Mouse (Mus musculus) MEL (cell line): Measurements from ENCODE around the gene Galnt13. TPM values are rescaled to one million over a fixed set of nuclear protein-coding genes. Genes with fewer than 3 reads are reported as not detected.

ENCODE experiments used
- DNase-seq: peaks from one replicate; pipeline ENCODE4 v3.0.0; 2011; ENCODE audit warnings: low read depth, low spot score
- H3K27ac ChIP-seq: 2 replicates; pipeline ENCODE4 v1.5.1; 2012; ENCODE audit warnings: low read depth, mild to moderate bottlenecking, control low read depth, low read length, moderate library complexity; ENCODE audit not compliant: control insufficient read depth
- H3K27me3 ChIP-seq, 2 experiments: fragments of 150-350 bp in 1 of 2; sonication (generic) in 1 of 2; 2 replicates each; pipeline ENCODE4 v1.6.1; 2012; ENCODE audit warnings: low read length in 2 of 2, mild to moderate bottlenecking in 2 of 2, improper control_type of control experiment in 1 of 2, moderate library complexity in 1 of 2; ENCODE audit not compliant: insufficient read depth in 2 of 2, control insufficient read depth in 1 of 2
- H3K36me3 ChIP-seq, 2 experiments: 2 replicates each; pipeline ENCODE4 v1.6.1; 2012 to 2014; ENCODE audit warnings: low read length in 2 of 2, improper control_type of control experiment in 1 of 2, inconsistent platforms in 1 of 2, mild to moderate bottlenecking in 1 of 2; ENCODE audit not compliant: insufficient read depth in 2 of 2, control insufficient read depth in 1 of 2
- H3K4me1 ChIP-seq, 2 experiments: fragments of 150-350 bp in 1 of 2; sonication (generic) in 1 of 2; 2 replicates each; pipeline ENCODE4 v1.6.1; 2012; ENCODE audit warnings: low read length in 2 of 2, improper control_type of control experiment in 1 of 2, mild to moderate bottlenecking in 1 of 2; ENCODE audit not compliant: insufficient read depth in 2 of 2, control insufficient read depth in 1 of 2
- H3K4me3 ChIP-seq, 2 experiments: fragments of 150-350 bp in 1 of 2; sonication (generic) in 1 of 2; 2 replicates each; pipeline ENCODE4 v1.5.1; 2012; ENCODE audit warnings: low read depth in 2 of 2, low read length in 2 of 2, mild to moderate bottlenecking in 2 of 2, moderate library complexity in 2 of 2, control low read depth in 1 of 2, improper control_type of control experiment in 1 of 2; ENCODE audit not compliant: control insufficient read depth in 1 of 2, insufficient read depth in 1 of 2
- H3K79me2 ChIP-seq: 2 replicates; pipeline ENCODE4 v1.6.1; 2012; ENCODE audit warnings: mild to moderate bottlenecking, low read length, moderate library complexity; ENCODE audit not compliant: control insufficient read depth, poor library complexity, insufficient read depth
- H3K9ac ChIP-seq: 2 replicates; pipeline ENCODE4 v1.6.1; 2012; ENCODE audit warnings: low read depth, mild to moderate bottlenecking, control low read depth, low read length, moderate library complexity; ENCODE audit not compliant: control insufficient read depth, poor library complexity, severe bottlenecking
- H3K9me3 ChIP-seq: fragments of 150-350 bp; sonication (generic); replicated peaks from 2 replicates; pipeline ENCODE4 v1.6.1; 2012; ENCODE audit warnings: mild to moderate bottlenecking, low read length, improper control_type of control experiment, moderate library complexity; ENCODE audit not compliant: insufficient read depth
- CHD1 ChIP-seq: IDR thresholded peaks from 2 replicates; pipeline ENCODE4 v1.6.1; 2012; ENCODE audit warnings: low read depth, mild to moderate bottlenecking, inconsistent platforms, low read length, improper control_type of control experiment
- CHD2 ChIP-seq: IDR thresholded peaks from 2 replicates; pipeline ENCODE4 v1.6.1; 2011; ENCODE audit warnings: low read length, improper control_type of control experiment
- CTCF ChIP-seq, 3 experiments: IDR thresholded peaks in 2 of 3; conservative IDR thresholded peaks in 1 of 3; 2 replicates each; pipeline ENCODE4 v1.5.1; 2011 to 2012; ENCODE audit warnings: low read length in 3 of 3, low read depth in 2 of 3, mild to moderate bottlenecking in 2 of 3, improper control_type of control experiment in 1 of 3, inconsistent platforms in 1 of 3, mixed read lengths in 1 of 3, moderate library complexity in 1 of 3; ENCODE audit not compliant: control insufficient read depth in 1 of 3, insufficient read depth in 1 of 3, poor library complexity in 1 of 3, severe bottlenecking in 1 of 3
- EP300 ChIP-seq, 2 experiments: IDR thresholded peaks; 2 replicates each; pipeline ENCODE4 v1.6.1; 2011; ENCODE audit warnings: improper control_type of control experiment in 2 of 2, low read length in 2 of 2, low read depth in 1 of 2, mild to moderate bottlenecking in 1 of 2
- ETS1 ChIP-seq: IDR thresholded peaks from 2 replicates; pipeline ENCODE4 v1.6.1; 2012; ENCODE audit warnings: low read depth, mild to moderate bottlenecking, inconsistent platforms, low read length, improper control_type of control experiment, moderate library complexity
- JUND ChIP-seq: IDR thresholded peaks from 2 replicates; pipeline ENCODE4 v1.6.1; 2011; ENCODE audit warnings: low read depth, mild to moderate bottlenecking, improper control_type of control experiment, low read length
- MAZ ChIP-seq: IDR thresholded peaks from 2 replicates; pipeline ENCODE4 v1.6.1; 2012; ENCODE audit warnings: low read depth, mild to moderate bottlenecking, inconsistent platforms, low read length, improper control_type of control experiment
- NELFE ChIP-seq: IDR thresholded peaks from 2 replicates; pipeline ENCODE4 v1.6.1; 2011; ENCODE audit warnings: low read depth, low read length, improper control_type of control experiment
- POLR2AphosphoS5 ChIP-seq: IDR thresholded peaks from 2 replicates; pipeline ENCODE4 v1.6.1; 2012; ENCODE audit warnings: low read depth, borderline replicate concordance, mild to moderate bottlenecking, inconsistent platforms, low read length, moderate library complexity, mixed read lengths
- SIN3A ChIP-seq: IDR thresholded peaks from 2 replicates; pipeline ENCODE4 v1.6.1; 2012; ENCODE audit warnings: low read length, improper control_type of control experiment, inconsistent platforms
- TAL1 ChIP-seq: IDR thresholded peaks from 2 replicates; pipeline ENCODE4 v1.6.1; 2012; ENCODE audit warnings: mild to moderate bottlenecking, inconsistent platforms, low read length, moderate library complexity, mixed read lengths
- TBP ChIP-seq: IDR thresholded peaks from 2 replicates; pipeline ENCODE4 v1.8.0; 2011; ENCODE audit warnings: low read depth, low read length, improper control_type of control experiment
- USF2 ChIP-seq, 2 experiments: IDR thresholded peaks; 2 replicates each; pipeline ENCODE4 v1.6.1; 2011 to 2012; ENCODE audit warnings: improper control_type of control experiment in 2 of 2, low read length in 2 of 2, borderline replicate concordance in 1 of 2, inconsistent platforms in 1 of 2, low read depth in 1 of 2, mild to moderate bottlenecking in 1 of 2; ENCODE audit not compliant: insufficient read depth in 1 of 2
- ZKSCAN1 ChIP-seq: IDR thresholded peaks from 2 replicates; pipeline ENCODE4 v1.6.1; 2012; ENCODE audit warnings: low read depth, mild to moderate bottlenecking, inconsistent platforms, low read length, improper control_type of control experiment, moderate library complexity
- ZMIZ1 ChIP-seq: IDR thresholded peaks from 2 replicates; pipeline ENCODE4 v1.6.1; 2012; ENCODE audit warnings: low read depth, mild to moderate bottlenecking, inconsistent platforms, low read length, improper control_type of control experiment, moderate library complexity
- polyA plus RNA-seq, 2 experiments: library from polyadenylated mRNA; stranded (reverse) in 1 of 2; unstranded in 1 of 2; fragments of >175 nt in 1 of 2; fragments of >200 nt in 1 of 2; gene quantifications; 2 replicates each; pipeline versions ENCODE4 v1.2.1 to v1.2.4; 2012; ENCODE audit warnings: low replicate concordance in 2 of 2, low read depth in 1 of 2; ENCODE audit not compliant: insufficient read length in 2 of 2, insufficient read depth in 1 of 2, missing spikeins in 1 of 2
- total RNA-seq: library from RNA; depleted of rRNA; stranded (reverse); fragments of 300-350 nt; gene quantifications from 2 replicates; pipeline ENCODE4 v1.2.3, GENCODE M21; 2012

Gene Galnt13
- total and polyA plus RNA-seq, 3 experiments, result not detected

GRCm38 (mm10) chr2:54759781-54760180, 323.7 kb downstream of the Galnt13 start:
- DNase-seq, result no peak
- no peak overlapping the region for H3K4me3 ChIP-seq

GRCm38 (mm10) chr2:54778790-54779273, 342.7 kb downstream of the Galnt13 start:
- Histone ChIP-seq H3K4me3 (no peak overlapping the region), H3K79me2 (no peaks in the 10 kb centered on the region), H3K27me3 (no peaks in the 10 kb centered on the region), H3K36me3 (no peaks in the 10 kb centered on the region)
- no peak for TF ChIP-seq ETS1
- TF ChIP-seq, all 39 proteins: peak for 0
- no peaks in the 10 kb centered on the region for H3K4me1 ChIP-seq
- H3K9ac ChIP-seq, result no peak overlapping the region
- DNase-seq, result no peak
- H3K27ac ChIP-seq, result no peak overlapping the region
- no peaks in the 10 kb centered on the region for H3K9me3 ChIP-seq

More at GRCm38 (mm10) chr2:54759781-54760180, 323.7 kb downstream of the Galnt13 start:
- Histone ChIP-seq H3K9me3 (no peaks in the 10 kb centered on the region), H3K9ac (no peak overlapping the region), H3K27me3 (no peaks in the 10 kb centered on the region), H3K79me2 (no peaks in the 10 kb centered on the region)
- no peak for TF ChIP-seq CTCF (IDR thresholded peaks at IDR 0.05 in 2 of 3, conservative IDR thresholded peaks at IDR 0.05 in 1 of 3; ENCODE audit: control insufficient read depth in 1 of 3, insufficient read depth in 1 of 3, low read depth in 2 of 3, low read length in 3 of 3, poor library complexity in 1 of 3, severe bottlenecking in 1 of 3)
- no peak for TF ChIP-seq EP300 (IDR thresholded peaks at IDR 0.05; ENCODE audit: low read depth in 1 of 2, low read length in 2 of 2)
- TF ChIP-seq POLR2AphosphoS5, result no peak
- TF ChIP-seq NELFE, result no peak
- TF ChIP-seq ETS1, result no peak
- no peak for TF ChIP-seq TBP
- no peak for TF ChIP-seq SIN3A
- no peak for TF ChIP-seq ZKSCAN1
- TF ChIP-seq CHD1, result no peak
- TF ChIP-seq TAL1, result no peak
- no peak for TF ChIP-seq CHD2
- no peak for TF ChIP-seq JUND
- TF ChIP-seq MAZ, result no peak
- no peak for TF ChIP-seq ZMIZ1
- TF ChIP-seq USF2 (IDR thresholded peaks at IDR 0.05; ENCODE audit: borderline replicate concordance in 1 of 2, insufficient read depth in 1 of 2, low read depth in 1 of 2, low read length in 2 of 2), result no peak
- TF ChIP-seq, all 39 proteins: peak for 0
- Histone ChIP-seq H3K27ac (no peak overlapping the region), H3K4me1 (no peaks in the 10 kb centered on the region), H3K36me3 (no peaks in the 10 kb centered on the region)
